Mouse (Mus musculus) ES-E14 (cell line): Measurements from ENCODE around the gene Zfp512b.

Source experiments
- CHD2 ChIP-seq: IDR thresholded peaks from 2 replicates; pipeline ENCODE4 v1.6.1; 2014; ENCODE audit warnings: mild to moderate bottlenecking, low read depth, low read length, inconsistent platforms
- HCFC1 ChIP-seq: IDR thresholded peaks from 2 replicates; pipeline ENCODE4 v1.6.1; 2012; ENCODE audit warnings: low read length, inconsistent platforms, borderline replicate concordance; ENCODE audit not compliant: insufficient read depth
- ZC3H11A ChIP-seq: IDR thresholded peaks from 2 replicates; pipeline ENCODE4 v1.6.1; 2012; ENCODE audit warnings: low read depth, mild to moderate bottlenecking, inconsistent platforms, low read length, borderline replicate concordance
- ZNF384 ChIP-seq: IDR thresholded peaks from 2 replicates; pipeline ENCODE4 v1.6.1; 2012; ENCODE audit warnings: low read depth, low read length, inconsistent platforms

DNA sequence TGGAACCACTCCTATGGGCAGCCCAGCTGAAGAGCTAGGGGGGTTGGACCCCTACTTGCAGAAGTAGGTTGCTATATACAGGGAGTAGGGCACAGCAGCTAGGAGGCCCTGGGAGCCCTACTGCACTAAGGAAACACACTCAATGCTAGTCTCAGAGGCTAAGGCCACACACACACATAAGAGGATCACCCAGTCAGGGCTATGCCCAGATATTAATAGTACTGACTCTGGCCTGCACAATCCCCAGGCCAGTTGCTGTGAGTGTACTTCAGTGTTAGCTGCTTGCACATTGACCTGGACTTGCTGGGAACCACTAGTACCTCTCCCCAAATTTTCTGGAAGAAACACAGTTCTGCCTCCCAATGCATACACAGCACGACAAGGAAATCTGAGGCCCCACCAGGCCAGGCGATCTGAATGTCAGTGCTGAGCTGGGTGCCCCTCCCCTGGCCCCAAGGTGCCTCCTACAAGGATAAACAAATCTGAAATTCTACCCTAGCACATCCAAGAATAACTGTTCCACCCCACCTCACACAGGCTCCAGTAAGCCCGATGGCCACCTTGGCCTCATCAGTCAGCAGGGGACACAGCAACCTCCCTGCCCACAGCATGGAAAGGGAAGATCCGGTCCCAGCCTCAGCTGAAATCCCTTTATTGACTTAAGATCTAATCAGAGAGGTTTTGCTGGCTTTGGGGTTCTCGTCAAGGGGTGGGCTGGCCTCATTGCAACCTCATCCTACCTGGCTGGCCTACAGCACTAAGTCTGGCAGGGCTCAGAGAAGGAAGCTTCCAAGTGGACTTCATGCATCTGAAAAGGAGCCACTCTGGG, 13.6 kb downstream of the Zfp512b start:
- TF ChIP-seq ZNF384 (no peak), ZC3H11A (no peak), HCFC1 (no peak), CHD2 (no peak)
